Mouse (Mus musculus): ENCODE data around the gene Olfr1033.
"Not testable (repeated sequence)": the region's sequence is repeated elsewhere in the genome, so short reads cannot be mapped to it uniquely, and the experiment has no call there.

Olfr1033 gene

DNA sequence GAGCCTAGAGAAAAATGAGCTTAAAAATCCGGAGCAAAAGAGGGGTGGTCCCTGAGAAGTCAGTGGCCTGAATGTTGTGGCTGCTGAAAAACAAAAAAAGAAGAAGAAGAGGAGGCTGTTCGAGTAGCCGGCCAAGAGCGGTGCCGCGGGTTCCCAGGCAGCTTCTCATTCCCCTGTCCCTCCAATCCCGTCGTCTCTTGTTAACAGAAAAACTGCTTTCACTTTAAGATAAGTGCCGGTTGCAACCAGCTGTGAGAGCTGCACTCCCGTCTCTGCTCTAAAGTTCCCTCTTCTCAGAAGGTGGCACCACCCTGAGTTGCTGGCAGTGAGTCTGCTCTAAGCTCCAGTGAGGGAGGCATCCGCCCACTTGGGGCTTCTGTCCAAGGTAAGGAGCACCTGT, at the start of gene Olfr1033:
Gene Olfr1033, plus strand, starts transcription at position 228 of the 400 bp plus-strand sequence.
- in situ Hi-C loops (cut with MboI; ENCODE audit: low sequenced_read_pairs) = not testable (repeated sequence)

DNA sequence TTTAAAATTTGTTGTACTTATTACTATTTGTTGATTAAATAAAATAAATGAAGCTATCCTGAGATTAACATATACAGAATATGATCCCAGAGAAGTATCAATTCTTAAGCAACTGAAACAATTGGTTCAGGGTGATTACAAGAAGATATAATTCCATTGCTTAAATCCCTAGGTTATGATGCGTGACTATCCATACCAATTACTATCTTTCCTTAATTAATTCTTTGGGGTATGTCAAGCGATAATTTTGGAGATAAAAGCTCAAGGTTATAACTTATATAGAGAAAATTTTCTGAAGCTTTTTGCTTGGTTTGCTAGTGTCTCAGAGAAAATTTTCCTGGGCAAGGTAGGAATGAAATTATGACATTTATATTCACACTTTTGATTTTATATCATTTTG, 46.8 kb upstream of the Olfr1033 start, which contains the start of gene Olfr1029:
Gene Olfr1029, plus strand, starts transcription at position 301 of the 400 bp plus-strand sequence.
- in situ Hi-C loops (cut with MboI; ENCODE audit: low sequenced_read_pairs) = no loop called here

DNA sequence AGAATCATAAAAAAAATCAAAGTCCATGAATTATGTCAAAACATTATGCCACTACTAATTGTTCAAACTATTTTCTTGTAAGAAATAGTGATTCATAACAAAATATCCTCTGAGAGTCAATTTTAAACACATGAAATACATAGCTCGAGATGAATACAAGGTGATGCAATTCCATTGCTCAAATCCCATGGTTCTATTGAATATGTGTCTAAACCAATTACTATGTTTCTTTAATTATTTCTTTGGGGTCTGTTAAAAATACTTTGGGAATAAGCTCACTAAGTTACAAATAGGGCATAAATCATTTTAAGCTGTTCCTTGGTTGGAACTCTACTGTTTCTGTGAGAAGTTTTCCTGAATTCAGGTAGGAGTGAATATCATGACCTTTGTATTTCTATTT, 41.5 kb upstream of the Olfr1033 start, which contains the start of gene Olfr1030:
Gene Olfr1030, plus strand, starts transcription at position 301 of the 400 bp plus-strand sequence.
- in situ Hi-C loops (cut with MboI; ENCODE audit: low sequenced_read_pairs) = no loop called here

DNA sequence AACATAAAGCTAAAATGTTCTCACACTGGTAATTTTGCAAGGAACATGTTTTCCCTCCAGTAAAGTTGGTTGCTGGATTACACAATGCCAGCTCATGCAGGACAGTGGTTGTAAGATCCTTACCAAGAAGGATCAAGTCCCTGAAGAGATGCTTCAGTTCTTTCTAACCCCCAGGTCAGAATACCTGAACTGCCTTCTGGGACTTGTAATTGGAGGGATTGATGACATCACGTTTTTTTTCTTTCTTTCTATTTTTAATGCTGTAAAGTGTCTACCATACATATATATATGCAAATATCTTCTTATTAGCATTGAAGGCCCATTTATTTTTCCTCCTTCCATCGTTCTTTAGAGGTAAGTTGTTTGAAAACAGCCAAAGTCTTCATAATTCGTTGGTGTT, 30.4 kb upstream of the Olfr1033 start, which contains the start of gene Olfr1031:
Gene Olfr1031, plus strand, starts transcription at position 301 of the 400 bp plus-strand sequence.
- in situ Hi-C loops (cut with MboI; ENCODE audit: low sequenced_read_pairs) = no loop called here

DNA sequence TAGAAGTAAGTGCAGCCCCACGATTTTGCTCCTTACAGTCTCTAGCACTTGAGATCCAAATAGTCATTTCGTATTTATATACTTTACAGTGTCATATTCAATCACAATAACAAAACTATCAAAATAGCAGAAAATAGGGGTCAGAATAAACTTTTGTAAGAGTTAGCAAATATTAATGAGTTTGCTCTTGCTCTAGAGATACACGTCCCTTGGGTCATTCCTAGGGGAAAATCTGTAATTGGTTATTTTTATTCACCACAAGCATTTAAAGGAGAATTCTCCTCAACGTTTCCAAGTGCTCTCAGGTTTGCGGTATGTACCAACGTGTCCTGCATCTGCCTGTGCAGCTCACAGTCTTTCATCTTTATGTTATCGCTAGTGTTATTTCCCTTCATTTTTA, 15.2 kb upstream of the Olfr1033 start, which contains the start of gene Olfr1032:
Gene Olfr1032, plus strand, starts transcription at position 301 of the 400 bp plus-strand sequence.
- in situ Hi-C loops (cut with MboI; ENCODE audit: low sequenced_read_pairs) = no loop called here

DNA sequence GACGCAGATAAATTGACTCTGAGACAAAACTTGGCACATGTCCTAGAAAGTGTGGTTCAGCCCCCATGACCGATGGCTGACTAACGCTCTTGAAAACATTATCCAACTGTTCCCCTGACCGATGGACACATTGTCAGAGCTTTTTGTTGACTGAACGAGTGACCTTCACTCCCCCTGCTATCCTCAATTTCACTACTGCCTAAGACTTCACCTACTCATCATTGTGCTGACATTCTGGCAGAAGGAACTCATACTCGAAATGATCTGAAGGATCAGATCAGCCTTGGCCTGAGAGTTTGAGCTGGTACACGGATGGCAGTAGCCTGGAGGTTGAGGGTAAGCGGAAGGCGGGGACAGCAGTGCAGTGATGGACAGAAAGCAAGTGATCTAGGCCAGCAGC, 1.1 kb downstream of the Olfr1033 start:
- in situ Hi-C loops (cut with MboI; ENCODE audit: low sequenced_read_pairs) = not testable (repeated sequence)

DNA sequence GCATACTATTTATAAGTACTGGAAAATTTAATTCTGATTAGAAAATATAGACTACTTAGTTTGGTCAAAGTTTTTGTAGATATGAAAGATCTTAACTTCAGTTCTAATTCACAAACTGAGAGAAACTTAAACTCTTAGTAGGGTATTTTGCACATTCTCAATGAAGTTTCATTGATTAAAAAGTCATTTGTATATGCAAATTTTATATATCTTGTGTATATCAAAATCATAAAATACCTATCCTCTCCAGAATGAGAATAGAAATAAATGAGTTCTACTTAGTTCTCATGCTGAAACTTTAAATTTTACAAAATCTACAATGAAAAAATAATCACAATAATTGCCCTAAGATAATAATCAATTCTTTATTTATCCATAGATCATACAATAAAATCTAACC, 25.1 kb downstream of the Olfr1033 start, which contains the start of gene Olfr1034:
Gene Olfr1034, plus strand, starts transcription at position 301 of the 400 bp plus-strand sequence.
- in situ Hi-C loops (cut with MboI; ENCODE audit: low sequenced_read_pairs) = no loop called here

DNA sequence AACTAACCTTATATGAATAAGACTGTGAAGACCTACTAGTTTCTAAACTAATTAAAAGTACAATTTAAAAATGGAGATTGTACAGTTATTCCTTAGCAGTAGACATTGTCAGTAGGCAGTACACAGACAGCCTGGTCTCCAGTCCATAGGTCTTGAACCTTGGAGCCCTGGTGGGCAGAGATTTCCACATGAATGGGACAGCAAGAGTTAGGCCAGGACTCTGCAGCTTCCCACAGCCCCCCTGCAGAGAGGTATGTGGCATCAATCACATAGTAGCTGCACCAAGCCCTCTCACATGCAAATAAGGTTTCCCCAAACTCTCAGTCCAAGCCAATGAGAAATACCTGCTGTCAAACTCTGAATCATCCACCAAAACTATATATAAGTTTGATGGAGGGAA, 30.3 kb downstream of the Olfr1033 start:
- in situ Hi-C loops (cut with MboI; ENCODE audit: low sequenced_read_pairs) = not testable (repeated sequence)

DNA sequence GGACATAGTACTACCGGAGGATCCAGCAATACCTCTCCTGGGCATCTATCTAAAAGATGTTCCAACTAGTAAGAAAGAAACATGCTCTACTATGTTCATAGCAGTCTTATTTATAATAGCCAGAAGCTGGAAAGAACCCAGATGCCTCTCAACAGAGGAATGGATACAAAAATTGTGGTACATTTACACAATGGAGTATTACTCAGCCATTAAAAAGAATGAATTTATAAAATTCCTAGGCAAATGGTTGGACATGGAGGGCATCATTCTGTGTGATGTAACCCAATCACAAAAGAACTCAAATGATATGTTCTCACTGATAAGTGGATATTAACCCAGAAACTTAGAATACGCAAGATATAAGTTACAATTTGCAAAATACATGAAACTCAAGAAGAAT, 43.3 kb downstream of the Olfr1033 start:
- in situ Hi-C loops (cut with MboI; ENCODE audit: low sequenced_read_pairs) = not testable (repeated sequence)

DNA sequence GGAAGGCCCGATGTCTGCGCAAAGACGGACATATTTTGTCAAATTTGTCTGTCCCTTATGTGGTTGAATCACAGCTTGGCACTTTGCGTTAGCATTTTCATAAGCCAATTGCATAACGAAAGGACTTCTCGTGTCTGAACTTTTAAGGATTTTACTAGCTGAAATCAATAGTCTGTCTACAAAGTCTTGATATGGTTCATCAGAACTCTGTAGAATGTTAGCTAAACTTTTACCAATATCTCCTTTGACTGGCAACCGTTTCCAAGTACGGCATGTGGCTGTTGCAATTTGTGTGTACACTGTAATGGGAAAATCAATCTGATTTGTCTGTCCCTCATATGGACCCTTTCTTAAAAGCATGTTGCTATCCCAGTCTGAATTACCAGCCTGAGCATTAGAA, 49.8 kb downstream of the Olfr1033 start:
- in situ Hi-C loops (cut with MboI; ENCODE audit: low sequenced_read_pairs) = no loop called here

DNA sequence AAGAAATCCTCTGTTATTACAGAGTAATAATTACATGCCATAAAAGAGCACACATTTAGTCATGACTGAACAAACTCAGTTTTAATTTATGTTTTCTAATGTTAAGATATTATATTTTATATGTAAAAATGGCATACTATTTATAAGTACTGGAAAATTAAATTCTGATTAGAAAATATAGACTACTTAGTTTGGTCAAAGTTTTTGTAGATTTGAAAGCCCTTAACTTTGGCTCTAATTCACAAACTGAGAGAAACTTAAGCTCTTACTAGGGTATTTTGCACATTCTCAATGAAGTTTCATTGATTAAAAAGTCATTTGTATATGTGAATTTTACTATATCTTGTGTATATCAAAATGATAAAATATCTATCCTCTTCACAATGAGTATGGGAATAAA, 53.3 kb downstream of the Olfr1033 start, which contains the start of gene Olfr1036:
Gene Olfr1036, plus strand, starts transcription at position 301 of the 400 bp plus-strand sequence.
- in situ Hi-C loops (cut with MboI; ENCODE audit: low sequenced_read_pairs) = not testable (repeated sequence)

DNA sequence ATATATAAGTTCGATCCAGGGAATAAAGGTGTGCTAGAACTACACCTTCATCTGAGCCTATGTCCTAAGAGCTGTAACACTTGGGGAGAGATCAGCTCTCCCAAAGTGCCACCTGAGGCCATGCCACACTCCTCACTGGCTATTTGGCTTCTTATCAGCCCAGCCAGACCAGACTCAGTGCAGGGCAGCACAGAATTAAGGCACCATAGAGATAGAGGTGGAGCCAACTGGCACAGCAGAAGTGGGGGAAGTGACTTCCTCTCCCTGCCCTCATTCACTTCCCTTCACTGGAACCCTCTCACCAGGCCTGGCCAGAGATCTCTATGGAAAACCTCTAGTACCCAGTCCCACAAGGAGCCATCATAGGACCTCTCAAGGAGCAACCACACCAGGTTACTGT, 60.0 kb downstream of the Olfr1033 start:
- in situ Hi-C loops (cut with MboI; ENCODE audit: low sequenced_read_pairs) = not testable (repeated sequence)

DNA sequence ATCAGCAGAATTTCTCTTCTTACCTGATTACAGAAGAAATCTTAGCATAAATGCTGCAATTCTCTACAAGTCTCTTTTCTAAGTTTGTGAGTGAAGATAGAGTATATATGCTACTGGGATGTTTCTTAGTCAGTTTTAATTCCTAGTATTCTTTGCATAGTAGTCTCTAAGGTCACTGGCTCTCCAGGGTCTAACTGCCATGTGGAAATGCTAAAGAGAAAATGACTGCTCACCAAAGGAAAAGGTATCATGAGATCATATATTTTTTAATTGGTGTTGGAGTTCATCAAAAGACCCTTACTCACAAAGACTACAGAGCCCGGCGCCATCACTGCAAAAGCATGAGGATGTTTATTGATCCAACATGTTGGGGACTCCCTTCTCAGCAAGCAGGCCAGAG, 66.9 kb downstream of the Olfr1033 start, which contains the start of gene Olfr1037:
Gene Olfr1037, minus strand, starts transcription at position 101 of the 400 bp plus-strand sequence.
- in situ Hi-C loops (cut with MboI; ENCODE audit: low sequenced_read_pairs) = no loop called here

All from CH12F3 (cell line).